Mouse (Mus musculus) kidney, embryonic 15.5 days (tissue): ENCODE measurements at regions not wholly inside any gene's neighbourhood (a gene's known extent, or its start where the extent isn't known, plus 50 kb on each side); places are given as distances from the start of the nearest gene placed in this dataset.

ENCODE experiments used
- ATAC-seq: fragments of 200-750 bp; cut with Nextera tagmentation; replicated peaks from 2 replicates; pipeline ENCODE4 v1.8.0; 2017; ENCODE audit warnings: moderate TSS enrichment; ENCODE audit not compliant: low FRiP score
- H3K27ac ChIP-seq: fragments of 300-500 bp; sonication (generic); 2 replicates; pipeline ENCODE4 v1.5.1; 2015; ENCODE audit warnings: mild to moderate bottlenecking, inconsistent platforms
- H3K27me3 ChIP-seq: fragments of 300-500 bp; sonication (generic); 2 replicates; pipeline ENCODE4 v1.6.1; 2015; ENCODE audit warnings: inconsistent platforms
- H3K36me3 ChIP-seq: fragments of 300-500 bp; sonication (generic); 2 replicates; pipeline ENCODE4 v1.6.1; 2015; ENCODE audit warnings: inconsistent platforms
- H3K4me1 ChIP-seq: fragments of 300-500 bp; sonication (generic); 2 replicates; pipeline ENCODE4 v1.6.1; 2015; ENCODE audit warnings: inconsistent platforms
- H3K4me2 ChIP-seq: fragments of 300-500 bp; sonication (generic); 2 replicates; pipeline ENCODE4 v1.6.1; 2015; ENCODE audit warnings: moderate library complexity, mild to moderate bottlenecking, inconsistent platforms
- H3K4me3 ChIP-seq: fragments of 300-500 bp; sonication (generic); replicated peaks from 2 replicates; pipeline ENCODE4 v1.5.1; 2015; ENCODE audit warnings: mild to moderate bottlenecking, inconsistent platforms
- H3K9ac ChIP-seq: fragments of 300-500 bp; sonication (generic); 2 replicates; pipeline ENCODE4 v1.6.1; 2015; ENCODE audit warnings: mild to moderate bottlenecking, inconsistent platforms
- H3K9me3 ChIP-seq: fragments of 300-500 bp; sonication (generic); replicated peaks from 2 replicates; pipeline ENCODE4 v1.6.1; 2016; ENCODE audit warnings: inconsistent platforms
- WGBS: fragments of 180-500 bp; shearing (Covaris S2); methylation state at CpG from one replicate; pipeline ENCODE4 v1.1.7; 2015; ENCODE audit warnings: mixed read lengths; 5-methylcytosine and 5-hydroxymethylcytosine counted together

- H3K4me1 ChIP-seq, result no peaks in the 10 kb centered on the region
- no peak for ATAC-seq
- no peaks in the 10 kb centered on the region for H3K36me3 ChIP-seq
- no peaks in the 10 kb centered on the region for H3K27me3 ChIP-seq
- H3K9me3 ChIP-seq, result no peaks in the 10 kb centered on the region
- 86% methylated on average over 7 of the region's 7 CpGs for WGBS
- no peak overlapping the region for H3K4me3 ChIP-seq
- H3K27ac ChIP-seq, result no peak overlapping the region
- H3K4me2 ChIP-seq, result no peak overlapping the region
- no peak overlapping the region for H3K9ac ChIP-seq
These were observed 67.2 kb upstream of the Gramd1b start for GRCm38 (mm10) chr9:40598431-40598831.

- H3K4me2 ChIP-seq, result no peak overlapping the region
- no peaks in the 10 kb centered on the region for H3K9me3 ChIP-seq
- no peak overlapping the region for H3K9ac ChIP-seq
- no peak overlapping the region for H3K27ac ChIP-seq
- ATAC-seq, result no peak
- H3K4me1 ChIP-seq, result 0 out of 2 replicates have a peak, but pooled peaks cover 7% of the 10 kb centered on the region
- H3K4me3 ChIP-seq, result no peak overlapping the region
- H3K27me3 ChIP-seq, result no peaks in the 10 kb centered on the region
- WGBS, result 83% methylated on average over 2 of the region's 2 CpGs
- H3K36me3 ChIP-seq, result no peaks in the 10 kb centered on the region
These were observed 56.2 kb upstream of the Gramd1b start for GRCm38 (mm10) chr9:40587421-40587820.

- H3K36me3 ChIP-seq, result no peaks in the 10 kb centered on the region
- H3K27me3 ChIP-seq, result no peaks in the 10 kb centered on the region
- no peak overlapping the region for H3K4me2 ChIP-seq
- no peak overlapping the region for H3K27ac ChIP-seq
- 55% methylated on average over 7 of the region's 7 CpGs for WGBS
- 0 out of 2 replicates have a peak, but pooled peaks cover 7% of the 10 kb centered on the region for H3K4me1 ChIP-seq
- H3K9me3 ChIP-seq, result no peaks in the 10 kb centered on the region
- no peak overlapping the region for H3K9ac ChIP-seq
- no peak overlapping the region for H3K4me3 ChIP-seq
- ATAC-seq, result no peak
These were observed 55.4 kb upstream of the Gramd1b start for GRCm38 (mm10) chr9:40586581-40586980.

- no peak overlapping the region for H3K27ac ChIP-seq
- H3K4me3 ChIP-seq, result no peak overlapping the region
- no peaks in the 10 kb centered on the region for H3K27me3 ChIP-seq
- H3K36me3 ChIP-seq, result no peaks in the 10 kb centered on the region
- no peaks in the 10 kb centered on the region for H3K9me3 ChIP-seq
- 0 out of 2 replicates have a peak, but pooled peaks cover 11% of the 10 kb centered on the region for H3K4me1 ChIP-seq
- ATAC-seq, result no peak
- H3K4me2 ChIP-seq, result no peak overlapping the region
- no peak overlapping the region for H3K9ac ChIP-seq
- 43% methylated on average over 11 of the region's 11 CpGs for WGBS
These were observed 52.4 kb upstream of the Gramd1b start for GRCm38 (mm10) chr9:40583554-40583953.

- ATAC-seq, result no peak
- Histone ChIP-seq H3K9ac (no peak overlapping the region), H3K36me3 (no peaks in the 10 kb centered on the region), H3K27me3 (no peaks in the 10 kb centered on the region), H3K4me3 (no peak overlapping the region), H3K9me3 (no peaks in the 10 kb centered on the region), H3K4me2 (no peak overlapping the region), H3K4me1 (0 out of 2 replicates have a peak, but pooled peaks cover 11% of the 10 kb centered on the region), H3K27ac (no peak overlapping the region)
- 81% methylated on average over 2 of the region's 2 CpGs for WGBS
These were observed 50.7 kb upstream of the Gramd1b start for GRCm38 (mm10) chr9:40581854-40582253.
